Mouse (Mus musculus) embryo, embryonic 10.5 days (tissue): ENCODE measurements around the gene Macrod2.

Experiments used
- DNase-seq: peaks from one replicate; pipeline ENCODE4 v3.0.0-alpha.2; 2015; ENCODE audit warnings: low spot score

Macrod2 gene

DNA sequence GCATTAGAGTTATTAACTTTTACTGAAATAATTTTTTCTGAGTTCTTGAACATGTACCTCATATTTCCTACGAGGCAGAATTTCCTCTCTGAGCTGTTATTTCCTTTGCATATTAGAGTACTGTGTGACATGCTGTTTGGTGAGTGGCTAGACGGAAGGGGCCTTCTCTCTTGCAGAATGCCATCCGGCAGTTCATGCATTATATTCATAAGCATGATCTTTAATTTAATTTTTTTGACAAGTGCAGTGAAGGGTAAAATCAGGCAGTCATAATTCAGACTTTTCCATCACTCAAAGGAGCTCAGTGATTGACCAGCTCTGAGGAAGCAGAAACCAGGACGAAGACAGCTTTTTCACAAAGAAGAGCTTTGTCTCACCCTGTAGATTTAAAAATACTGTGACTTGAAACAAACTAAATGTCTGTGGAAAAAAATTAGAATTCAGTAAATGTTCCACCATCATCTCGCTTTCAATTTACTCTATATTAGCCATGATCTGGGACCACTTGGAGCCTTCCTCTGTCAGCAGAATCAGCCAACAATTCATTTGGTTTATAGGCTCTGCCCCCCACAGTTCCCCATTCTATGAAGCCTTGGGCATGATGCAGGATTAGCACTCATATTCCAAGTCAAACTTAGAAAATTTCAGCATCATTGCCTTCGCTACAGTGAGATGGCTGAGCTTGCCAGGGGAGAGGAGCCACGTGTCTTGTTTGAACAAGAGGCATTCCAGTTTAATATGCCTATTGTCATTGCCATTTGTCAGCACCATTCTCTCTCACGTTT is 1827.2 kb downstream of the Macrod2 start:
- no peak for DNase-seq

DNA sequence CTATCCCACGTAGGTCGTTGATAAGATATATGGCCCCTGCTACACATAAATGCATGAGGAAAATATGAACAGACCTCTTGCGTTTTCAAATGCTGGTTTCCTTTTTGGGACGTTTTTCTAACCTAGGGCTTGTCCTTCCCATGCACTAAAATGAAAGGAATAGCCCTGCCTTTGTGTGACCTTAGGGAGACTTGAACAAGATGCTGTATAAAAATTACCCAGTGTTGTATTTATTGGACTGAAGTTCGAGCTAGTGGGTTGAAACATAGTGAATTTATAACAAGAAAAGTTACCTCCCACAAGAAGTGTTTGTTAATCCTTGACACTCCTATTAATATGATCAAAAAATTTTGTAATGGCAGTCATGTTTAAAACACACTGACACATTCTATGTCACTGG is 1827.8 kb downstream of the Macrod2 start:
- DNase-seq: no peak

DNA sequence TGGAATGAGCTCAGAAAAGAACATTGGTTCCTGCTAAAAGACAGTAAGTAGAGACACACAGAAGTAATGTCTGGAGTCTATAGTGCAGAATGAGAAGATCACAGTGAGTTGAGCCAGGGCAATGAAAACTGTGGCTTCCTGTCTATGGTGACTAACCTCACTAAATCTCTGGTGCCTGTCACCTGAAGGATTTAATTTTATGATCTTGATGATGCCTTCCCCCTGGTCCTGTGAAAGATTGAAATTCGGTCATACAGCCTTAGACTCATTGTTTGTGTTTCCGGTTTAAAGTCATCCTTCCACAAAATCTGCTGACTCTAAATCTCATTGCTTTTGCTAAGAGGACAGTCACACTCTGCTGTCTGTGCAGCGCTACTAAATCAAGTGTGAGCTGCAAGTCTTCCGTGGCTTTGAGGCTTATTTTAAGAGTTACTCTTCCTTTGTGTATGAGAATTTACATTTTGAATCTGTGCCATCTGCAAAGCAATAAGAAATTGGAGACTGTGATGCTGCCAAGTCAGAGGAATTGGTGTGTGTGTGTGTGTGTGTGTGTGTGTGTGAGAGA is 1836.0 kb downstream of the Macrod2 start:
- no peak for DNase-seq

DNA sequence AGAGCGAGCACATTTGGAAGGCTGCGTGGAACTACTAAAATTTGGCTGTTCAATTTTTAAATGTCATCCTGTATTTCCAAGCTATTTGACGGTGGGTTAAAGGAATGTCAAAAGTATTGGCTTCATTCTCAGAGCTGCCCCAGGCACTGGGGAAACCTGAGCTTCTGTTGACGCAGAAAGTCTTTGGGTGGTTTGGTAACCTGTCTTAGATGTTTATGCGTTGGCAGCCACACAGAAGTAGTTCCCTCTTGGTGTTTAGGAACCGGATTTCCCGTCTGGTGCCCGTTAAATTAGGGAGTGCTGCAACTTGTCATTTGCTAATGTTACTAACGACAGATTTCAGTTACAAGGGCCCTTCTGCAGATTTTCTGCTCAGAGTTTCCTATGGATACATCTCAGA is 1837.7 kb downstream of the Macrod2 start:
- DNase-seq: no peak

DNA sequence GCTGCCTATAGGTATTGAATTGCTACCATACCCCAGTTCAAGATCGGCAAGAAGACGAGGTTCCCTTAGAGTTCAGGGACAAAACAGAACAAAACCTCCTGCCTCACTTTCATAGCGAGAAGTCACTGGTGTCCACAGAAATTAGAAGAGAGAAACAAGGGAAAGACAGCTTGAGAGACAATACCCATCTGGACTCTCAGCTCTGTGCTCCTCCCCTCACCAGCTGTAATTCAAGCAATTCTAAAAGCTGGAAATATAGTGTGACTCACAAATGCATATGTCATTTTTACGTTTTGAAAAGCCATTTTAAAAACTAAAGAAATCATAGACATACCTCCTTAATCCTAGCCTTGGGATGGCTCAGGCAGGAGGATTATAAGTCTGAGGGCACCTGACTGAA is 1848.4 kb downstream of the Macrod2 start:
- DNase-seq: no peak

DNA sequence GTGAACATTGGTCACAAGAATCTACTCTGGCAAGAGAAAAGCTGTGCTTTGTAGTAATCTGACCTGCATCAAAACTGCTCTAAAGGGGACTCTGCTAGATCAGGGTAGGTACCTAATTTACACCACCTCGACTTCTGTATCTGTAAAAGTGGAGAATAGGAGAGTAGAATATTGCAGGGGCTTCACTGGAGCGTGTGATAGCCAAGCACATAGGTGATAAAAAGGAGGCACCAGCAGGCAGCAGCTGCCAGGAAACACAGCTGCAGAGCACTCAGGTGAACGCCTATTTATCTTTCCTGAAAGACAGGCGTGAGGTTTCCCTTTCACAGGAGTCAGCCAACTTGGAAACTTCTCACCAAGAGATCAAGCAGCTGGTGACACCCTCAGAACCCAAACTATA is 1855.3 kb downstream of the Macrod2 start:
- no peak for DNase-seq

DNA sequence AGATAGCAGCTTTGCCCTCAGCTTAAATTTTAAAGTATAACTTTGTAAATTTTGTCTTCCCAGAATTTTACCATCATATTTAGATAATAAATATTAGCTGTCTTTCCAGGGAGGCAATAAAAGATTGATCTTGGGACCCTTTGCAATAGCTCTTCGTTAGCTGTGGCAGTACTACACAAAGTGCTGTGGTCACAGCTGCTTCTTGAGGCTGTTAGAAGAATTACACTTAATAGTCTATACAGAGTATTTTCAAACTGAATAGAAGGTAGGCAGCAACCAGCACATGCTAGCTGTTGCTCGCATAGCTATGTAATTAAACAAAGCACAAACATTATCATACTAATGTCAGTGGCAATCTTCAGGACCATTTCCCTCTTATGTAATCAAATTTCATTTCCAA is 1856.4 kb downstream of the Macrod2 start:
- DNase-seq: no peak

DNA sequence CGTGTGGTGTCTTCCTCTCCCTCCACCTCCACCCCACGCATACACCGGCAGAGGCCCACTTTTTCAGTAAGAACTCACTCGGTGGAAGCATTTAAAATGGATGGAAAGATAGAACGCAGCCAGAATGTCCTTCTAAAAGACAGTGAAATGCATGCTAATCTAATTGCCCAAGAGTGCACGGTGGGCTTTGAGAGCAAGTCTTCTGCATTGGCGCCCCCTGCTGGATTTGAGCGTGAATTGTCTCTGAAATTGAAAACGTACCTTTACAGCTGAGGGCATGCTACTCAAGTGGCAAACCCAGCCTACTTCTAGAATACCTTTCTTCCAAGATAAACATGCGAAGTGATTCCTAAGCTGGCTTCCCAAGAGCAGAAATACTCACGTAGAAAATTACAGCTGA is 1858.8 kb downstream of the Macrod2 start:
- peak; percentile 90 for DNase-seq

DNA sequence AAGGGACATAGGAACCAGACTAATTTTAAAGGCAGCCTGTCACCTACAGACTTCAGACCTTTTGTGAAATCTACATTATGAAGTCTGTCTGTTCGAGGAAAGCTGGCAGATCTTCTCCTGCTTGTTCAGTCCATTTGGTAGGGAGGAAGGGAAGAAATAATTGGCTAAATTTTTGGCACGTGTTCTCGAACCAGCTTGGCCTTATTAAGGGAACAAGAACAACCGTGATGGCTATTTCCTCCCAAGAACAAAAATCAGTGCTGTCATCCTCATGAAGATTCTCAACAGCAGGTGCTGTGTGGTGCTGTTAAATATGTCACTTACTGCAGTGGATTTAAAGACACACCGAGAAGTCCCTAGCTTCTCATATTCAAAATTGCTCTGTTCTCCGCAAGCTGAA is 1859.5 kb downstream of the Macrod2 start:
- DNase-seq: no peak

DNA sequence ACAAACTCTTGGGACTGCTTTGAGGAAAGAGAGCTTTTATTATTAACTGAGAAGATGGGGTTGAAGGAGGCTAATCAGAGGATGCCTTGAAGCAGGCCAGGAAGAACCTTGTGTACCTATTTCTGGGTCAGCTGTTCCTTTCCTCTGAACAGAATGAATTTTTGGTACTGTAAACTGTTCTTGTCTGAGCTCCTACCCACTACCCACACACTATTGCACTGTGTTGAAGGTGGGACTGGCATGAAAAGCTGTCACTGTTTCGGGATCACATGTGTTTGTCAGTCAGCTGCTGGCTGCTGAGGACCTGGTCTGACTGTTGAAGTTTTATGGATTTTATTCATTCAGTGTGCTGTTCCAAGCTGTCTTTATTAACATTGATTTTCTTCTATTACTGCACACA is 1862.4 kb downstream of the Macrod2 start:
- DNase-seq: no peak

DNA sequence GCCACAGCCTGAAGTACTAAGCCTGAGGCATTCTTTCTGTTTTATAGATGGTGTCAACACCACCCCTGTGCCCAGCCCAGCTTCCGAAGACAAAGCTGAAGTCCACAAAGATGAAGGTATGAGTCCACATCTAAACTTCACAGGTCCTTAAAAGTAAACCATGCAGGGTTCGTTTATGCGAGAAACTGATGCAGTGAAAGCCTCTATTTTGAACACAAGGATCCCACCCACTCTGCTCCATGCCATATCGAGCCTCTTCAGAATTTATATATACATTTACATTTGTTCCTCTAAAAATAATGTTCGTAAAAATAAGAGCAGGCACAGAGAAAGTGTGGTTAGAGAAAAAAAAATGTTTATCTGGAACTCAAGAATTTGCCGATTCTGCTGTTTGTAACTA is 1865.9 kb downstream of the Macrod2 start:
- no peak for DNase-seq

DNA sequence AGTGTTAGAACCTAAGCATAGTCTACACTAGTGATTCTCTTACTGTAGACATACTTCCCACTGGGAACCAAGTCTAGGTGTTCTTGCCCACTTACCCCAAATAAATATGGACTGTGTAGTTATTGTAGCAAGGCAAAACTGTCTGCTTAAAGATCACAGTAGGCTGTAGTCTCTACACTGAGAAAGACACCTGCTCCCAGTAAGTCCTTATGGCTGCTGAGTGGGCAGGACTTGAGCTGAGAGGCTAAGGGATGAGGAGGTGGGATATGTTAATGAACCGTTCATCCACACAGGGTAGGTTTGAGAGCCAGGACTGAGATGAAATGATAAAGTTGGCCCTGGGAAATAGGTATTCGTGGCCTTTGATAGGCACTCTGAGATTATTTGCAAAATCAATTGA is 1869.6 kb downstream of the Macrod2 start:
- no peak for DNase-seq

DNA sequence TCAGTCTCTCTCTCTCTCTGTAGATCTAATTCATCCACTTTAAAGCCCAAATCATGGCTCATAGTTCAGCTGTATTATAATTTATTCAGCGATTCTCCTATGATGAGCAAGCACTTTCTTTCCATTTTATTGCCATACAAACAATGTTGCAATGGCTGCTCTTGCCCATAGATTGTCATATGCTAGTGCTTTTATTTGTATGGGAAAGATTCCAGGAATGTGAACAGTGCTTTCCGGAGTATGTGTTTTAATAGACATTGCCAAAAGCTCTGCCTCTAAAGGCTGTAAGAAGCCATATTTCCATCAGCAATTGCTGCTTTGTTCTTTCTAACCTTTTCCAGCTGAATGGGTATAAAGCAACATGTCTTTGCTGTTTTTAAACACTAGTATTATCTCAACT is 1872.7 kb downstream of the Macrod2 start:
- DNase-seq: no peak

DNA sequence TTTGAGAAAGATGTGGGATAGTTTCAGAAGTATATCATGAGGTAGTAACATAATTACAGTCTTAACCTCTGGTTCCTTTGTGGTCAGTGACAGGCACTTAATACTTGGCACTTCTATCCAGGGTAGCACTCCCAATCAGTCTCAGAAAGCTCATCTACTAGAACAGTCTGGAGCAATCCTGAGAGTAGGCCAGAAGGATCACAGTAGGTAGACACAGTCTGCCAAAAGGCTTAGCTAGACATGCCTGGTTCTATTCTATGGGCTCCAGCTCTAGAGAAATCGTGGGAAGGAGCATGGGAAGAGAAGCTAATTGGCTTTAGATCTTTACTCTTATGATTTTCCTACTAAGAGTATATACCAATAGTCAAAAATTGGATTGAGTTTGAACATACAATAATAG is 1891.7 kb downstream of the Macrod2 start:
- no peak for DNase-seq

DNA sequence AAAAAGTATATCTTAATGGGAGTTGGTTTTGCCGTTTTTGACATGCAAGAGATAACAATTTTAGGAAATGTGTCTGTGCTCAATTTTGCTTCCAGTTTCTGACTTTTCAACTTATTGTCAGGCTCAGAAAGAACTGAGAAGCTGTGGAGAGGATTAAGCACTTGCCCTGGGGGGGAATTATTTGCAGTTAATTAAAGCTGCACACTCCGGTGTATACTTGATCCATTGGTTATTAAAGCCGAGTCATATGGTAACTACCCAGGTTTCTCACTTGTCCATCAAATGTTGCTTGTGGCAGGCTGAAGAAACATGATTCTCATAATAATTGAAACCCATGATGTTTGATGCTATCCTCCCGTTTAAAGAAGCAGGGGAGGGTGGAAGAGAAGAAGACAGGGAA is 1899.7 kb downstream of the Macrod2 start:
- no peak for DNase-seq

DNA sequence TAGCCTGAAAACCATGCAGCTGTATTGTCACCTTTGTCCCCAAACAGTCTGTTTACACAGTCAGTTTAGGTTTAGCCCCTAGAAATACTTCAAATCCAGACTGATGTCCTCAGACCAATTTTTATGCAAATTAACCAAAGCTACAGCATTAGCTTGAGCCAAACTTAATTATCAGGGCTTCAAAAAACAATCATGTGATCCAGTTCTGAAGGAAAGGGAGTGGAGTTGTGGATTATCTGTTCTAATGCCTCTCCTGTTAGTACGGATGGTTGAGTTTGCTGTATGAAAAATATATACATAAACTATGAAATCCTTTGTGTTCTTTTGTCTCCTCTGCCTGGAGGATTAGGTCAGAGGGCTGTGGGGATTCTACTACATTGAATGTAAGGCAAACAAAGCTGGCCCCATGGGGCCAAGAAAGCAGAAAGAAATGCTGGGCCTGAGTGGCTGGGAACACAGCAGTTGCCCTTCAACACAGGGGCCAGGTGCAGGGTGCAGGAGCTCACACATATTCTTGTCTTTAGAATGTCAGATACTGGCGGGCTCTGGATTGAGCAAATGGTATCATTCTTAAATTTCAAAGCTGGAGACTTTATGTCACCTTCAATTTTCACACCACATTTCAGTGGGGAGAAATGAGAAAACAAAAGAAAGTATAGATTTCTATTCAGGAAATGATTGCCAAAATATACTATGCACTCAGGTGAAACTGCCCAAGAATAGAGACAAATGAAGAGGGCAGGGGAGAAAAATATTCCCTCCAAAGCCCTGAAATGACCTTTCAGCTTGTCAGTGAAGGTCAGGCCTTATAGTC is 1908.2 kb downstream of the Macrod2 start:
- DNase-seq: peak; percentile 70

DNA sequence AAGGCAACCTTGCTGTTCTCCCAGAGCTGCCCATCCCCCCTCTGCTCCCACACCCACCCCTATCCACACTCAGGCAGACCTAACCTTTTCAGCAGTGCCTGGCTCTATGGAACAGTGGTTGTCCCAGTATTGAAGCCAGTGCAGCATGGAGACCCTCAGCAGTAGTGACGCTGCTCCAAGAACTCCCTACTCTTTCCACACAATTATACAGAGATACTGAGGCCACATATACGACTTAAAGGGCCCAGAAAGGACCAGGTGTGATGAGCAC is 1908.7 kb downstream of the Macrod2 start:
- peak; percentile 42 for DNase-seq

DNA sequence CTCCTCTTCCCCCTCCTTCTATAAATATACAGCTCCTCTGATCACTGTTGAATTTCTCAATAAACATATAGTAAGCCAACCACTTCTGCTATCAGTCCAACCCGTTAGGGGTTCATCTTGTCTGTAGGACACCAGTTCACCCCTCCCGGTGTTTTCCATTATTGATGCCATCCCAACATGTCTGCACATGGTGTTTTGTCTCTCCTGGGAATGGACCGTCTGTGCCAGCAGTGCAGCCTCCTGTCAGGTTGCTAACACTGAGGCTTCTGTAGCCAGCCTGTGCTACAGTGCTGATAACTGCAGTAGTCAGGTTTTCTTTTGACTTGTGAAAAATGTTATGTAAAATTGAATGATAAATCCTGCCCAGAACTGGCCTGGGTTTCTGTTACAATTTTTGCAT is 1928.0 kb downstream of the Macrod2 start:
- DNase-seq: no peak

DNA sequence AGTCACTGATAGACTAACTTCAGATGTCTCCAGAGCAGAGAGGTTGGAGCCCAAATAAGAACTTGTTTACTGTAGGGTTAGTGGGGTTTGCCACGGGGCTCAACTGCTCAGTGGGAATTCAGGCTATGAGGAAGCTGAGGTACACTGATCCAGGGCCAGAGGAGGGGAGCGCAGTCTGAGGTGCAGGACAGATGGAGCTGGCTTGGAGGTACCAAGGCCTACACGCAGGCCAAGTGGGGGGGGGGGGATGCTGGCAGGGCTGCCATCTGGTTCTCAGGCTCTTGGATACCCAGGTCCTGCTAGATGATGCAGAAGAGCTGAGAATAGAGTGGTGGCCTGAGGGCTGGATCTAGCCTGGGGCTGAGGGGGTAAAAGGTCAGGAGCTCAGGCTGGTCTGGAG is 1931.6 kb downstream of the Macrod2 start:
- no peak for DNase-seq

DNA sequence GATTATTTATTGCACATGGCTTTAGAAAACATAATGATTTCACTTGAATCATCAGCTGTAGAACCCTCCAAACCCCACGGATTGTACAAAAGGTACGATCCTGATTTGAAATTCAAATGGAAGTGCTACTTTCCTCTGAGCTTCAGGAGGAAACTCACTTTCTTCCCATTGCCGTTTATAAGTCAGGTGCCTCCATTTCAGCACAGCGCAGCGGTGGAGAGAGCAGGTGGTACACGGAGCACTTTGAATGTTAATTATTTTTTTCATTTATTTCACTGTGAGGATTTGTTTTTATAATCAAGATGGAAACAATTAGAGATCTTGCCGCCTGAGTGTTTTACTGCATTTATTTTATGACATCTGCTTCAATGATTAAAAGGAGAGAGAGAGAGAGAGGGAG is 1934.7 kb downstream of the Macrod2 start:
- no peak for DNase-seq

DNA sequence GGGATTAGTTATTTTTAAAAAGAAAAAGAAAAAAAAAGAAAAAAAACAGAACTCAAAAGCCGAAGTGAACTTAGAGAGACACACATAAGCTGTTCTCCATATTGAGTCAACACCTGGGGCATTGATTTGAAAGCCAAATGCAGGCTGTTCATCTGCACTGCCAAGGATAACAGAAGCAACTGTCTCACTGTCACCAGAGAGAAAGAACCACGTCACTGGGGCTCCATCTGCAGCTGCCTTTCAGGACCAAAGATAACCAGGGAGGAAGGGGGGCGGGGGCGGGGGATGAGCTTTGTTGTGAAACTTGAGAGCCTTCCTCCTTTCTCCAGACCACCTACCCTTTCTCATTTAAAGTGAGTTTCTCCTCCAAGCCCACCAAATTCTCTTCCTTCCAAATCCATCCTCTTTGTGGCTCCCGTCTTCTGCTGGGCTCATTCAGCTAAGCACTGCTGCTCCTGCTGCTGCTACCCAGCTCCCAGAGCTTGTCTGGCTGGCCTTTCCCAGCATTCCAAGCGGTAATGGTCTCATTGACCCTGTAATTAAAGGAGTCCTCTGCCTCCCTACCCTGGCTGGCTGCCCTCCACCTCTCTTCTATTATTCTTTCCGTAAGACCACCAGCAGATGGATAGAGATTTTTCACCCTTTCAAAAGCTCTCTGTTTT is 1939.5 kb downstream of the Macrod2 start:
- DNase-seq: peak; percentile 81

DNA sequence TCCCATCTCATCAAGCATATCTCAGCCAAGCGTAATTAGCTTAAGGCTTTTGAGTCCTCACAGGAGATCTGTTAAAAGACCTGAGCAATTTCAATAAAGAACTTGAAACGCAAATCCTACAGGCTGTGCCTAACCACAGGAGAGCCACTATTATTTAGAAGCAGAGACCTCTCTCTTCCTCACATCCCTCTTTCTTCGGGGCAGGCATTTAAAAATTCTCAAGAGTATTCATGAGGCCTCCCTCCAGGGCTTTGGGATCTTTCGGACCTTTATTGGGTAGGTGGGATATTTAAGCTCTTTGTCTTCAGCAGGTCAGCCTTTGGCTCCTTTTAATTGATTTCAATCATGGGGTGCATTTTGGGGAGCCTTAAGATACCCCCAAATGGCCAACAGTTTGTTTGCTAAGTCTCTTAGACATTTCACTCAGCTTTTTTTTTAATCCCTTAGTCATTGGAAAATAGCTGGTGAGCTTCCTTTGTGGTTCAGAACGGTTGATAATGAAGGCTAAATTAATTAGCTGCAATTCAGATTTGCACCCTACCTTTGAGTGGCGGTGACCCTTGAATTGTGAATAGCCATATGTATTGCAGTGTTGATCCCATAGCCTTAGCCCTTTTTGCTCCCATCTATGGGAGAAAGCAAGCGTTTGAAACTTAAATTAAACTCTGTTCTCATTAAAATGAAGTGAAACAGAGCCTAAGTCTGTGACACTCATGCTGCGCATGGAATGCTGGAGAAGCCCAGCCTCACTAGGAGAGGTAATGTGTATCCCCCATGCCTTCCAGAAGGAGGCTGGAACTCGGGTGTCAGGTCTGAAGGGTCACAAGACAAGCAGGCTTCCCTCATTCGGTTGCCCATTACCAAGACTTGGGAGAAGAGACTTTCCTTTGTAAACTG is 1940.2 kb downstream of the Macrod2 start:
- DNase-seq: peak; percentile 44
